Mouse (Mus musculus) macrophage (primary cell): ENCODE measurements around the gene Bcl2l10. TPM values are rescaled to one million over a fixed set of nuclear protein-coding genes. Genes with fewer than 3 reads are reported as not detected.
"Not testable (repeated sequence)": the region's sequence is repeated elsewhere in the genome, so short reads cannot be mapped to it uniquely, and the experiment has no call there.

Experiments
- H3K27ac ChIP-seq: fragments of 350-480 bp; formaldehyde crosslinking; 2 replicates; pipeline ENCODE4 v1.9.0; 2021
- H3K36me3 ChIP-seq: fragments of 350-480 bp; formaldehyde crosslinking; 2 replicates; pipeline ENCODE4 v1.9.0; 2021; ENCODE audit errors: inconsistent target
- H3K4me3 ChIP-seq: fragments of 350-480 bp; formaldehyde crosslinking; 2 replicates; pipeline ENCODE4 v1.9.0; 2021; ENCODE audit errors: inconsistent target
- H3K79me2 ChIP-seq: fragments of 350-480 bp; formaldehyde crosslinking; 2 replicates; pipeline ENCODE4 v1.9.0; 2021; ENCODE audit errors: inconsistent target
- WGBS: methylation state at CpG from one replicate; pipeline ENCODE4 v1.1.7; 2026; ENCODE audit warnings: inconsistent platforms; ENCODE audit not compliant: missing documents; 5-methylcytosine and 5-hydroxymethylcytosine counted together
- polyA plus RNA-seq: library from polyadenylated mRNA; stranded (reverse); fragments of 250-400 nt; gene quantifications from 3 replicates; pipeline ENCODE4 v1.2.4, GENCODE M21; 2018; ENCODE audit warnings: inconsistent platforms

Gene Bcl2l10
- polyA plus RNA-seq, 1 experiment from 2014 or later: not detected

DNA sequence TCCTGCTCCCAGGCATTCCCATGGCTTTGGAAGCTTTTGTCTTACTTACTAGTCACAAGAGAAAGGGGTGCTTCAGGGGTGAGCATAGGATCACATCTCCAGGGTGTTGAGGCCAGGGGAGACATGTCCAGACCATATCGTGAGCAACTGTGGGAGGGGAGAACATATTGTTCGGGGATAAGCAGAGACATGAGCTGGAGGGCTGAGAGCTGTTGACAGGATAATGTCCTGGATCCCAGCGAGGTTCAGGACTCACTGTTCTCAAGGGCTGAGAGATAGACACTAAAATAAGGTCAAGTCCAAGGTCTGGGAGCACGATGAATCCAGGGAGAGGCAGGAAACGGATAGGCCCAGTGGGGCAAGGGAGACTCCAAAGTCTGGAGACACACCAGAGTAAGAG, 15.4 kb downstream of the Bcl2l10 start:
- 92% methylated on average over 5 of the region's 5 CpGs for WGBS

DNA sequence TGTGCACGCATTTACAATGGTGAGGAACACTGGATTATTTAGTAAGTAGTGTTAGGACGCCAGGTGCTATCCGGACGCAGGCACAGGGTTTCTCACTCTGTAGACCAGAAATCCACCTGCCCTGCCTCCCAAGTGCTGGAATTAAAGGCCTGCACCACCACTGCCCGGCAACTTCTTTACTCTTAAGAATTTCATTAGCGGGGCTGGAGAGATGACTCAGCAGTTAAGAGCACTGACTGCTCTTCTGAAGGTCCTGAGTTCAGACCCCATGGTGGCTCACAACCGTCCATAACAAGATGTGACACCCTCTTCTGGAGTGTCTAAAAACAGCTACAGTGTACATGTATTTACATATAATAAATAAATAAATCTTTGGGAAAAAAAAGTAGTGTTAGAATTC, 16.1 kb downstream of the Bcl2l10 start:
- WGBS: 87% methylated on average over 7 of the region's 7 CpGs
- H3K4me3 ChIP-seq, H3K36me3 ChIP-seq, H3K79me2 ChIP-seq, H3K27ac ChIP-seq: not testable (repeated sequence)

More for the DNA sequence above, 15.4 kb downstream of the Bcl2l10 start:
- Histone ChIP-seq H3K36me3 (no peaks in the 10 kb centered on the region), H3K79me2 (no peaks in the 10 kb centered on the region), H3K27ac (no peak overlapping the region), H3K4me3 (no peak overlapping the region)

DNA sequence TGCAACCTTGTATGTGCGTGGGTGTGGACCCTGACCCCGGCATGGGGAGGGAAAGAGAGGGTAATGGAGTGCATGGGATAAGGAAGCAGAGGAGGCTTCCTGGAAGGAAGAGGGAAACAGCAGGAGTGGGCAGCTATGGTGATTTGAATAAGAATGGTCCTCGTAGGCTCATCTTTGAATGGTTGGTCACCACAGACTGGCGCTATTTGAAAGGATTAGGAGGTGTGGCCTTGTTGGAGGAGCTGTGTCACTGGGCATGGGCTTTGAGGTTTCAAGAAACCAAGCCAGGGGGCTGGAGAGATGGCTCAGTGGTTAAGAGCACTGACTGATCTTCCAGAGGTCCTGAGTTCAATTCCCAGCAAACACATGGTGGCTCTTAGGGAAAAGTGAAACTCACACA, 17.6 kb downstream of the Bcl2l10 start:
- Histone ChIP-seq H3K27ac (no peak overlapping the region), H3K36me3 (no peaks in the 10 kb centered on the region)
- whole genome bisulfite sequencing: 91% methylated on average over 4 of the region's 4 CpGs

DNA sequence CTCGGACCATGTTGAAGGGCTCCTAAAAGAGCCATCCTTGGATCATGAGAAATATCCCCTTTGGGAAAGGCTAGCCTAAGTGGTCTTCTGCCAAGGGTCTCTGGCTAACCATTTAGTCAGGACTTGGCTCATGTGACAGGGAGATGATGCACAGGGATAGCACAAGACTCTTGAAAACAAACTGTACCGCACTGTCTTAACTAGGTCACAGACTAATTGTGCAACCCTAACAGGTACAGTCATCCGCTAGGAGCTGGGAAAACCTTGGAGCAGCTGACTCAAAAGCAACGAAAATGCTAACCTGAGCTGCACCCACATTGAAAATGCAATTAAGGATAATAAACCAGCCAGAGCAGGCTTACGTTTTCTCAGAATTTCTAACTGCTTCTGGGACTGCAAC, 18.6 kb downstream of the Bcl2l10 start:
- Histone ChIP-seq H3K4me3 (no peak overlapping the region), H3K79me2 (no peaks in the 10 kb centered on the region), H3K27ac (no peak overlapping the region), H3K36me3 (no peaks in the 10 kb centered on the region)
- 88% methylated on average over 5 of the region's 5 CpGs for WGBS

More for the DNA sequence above, 17.6 kb downstream of the Bcl2l10 start:
- Histone ChIP-seq H3K79me2 (no peaks in the 10 kb centered on the region), H3K4me3 (no peak overlapping the region)

DNA sequence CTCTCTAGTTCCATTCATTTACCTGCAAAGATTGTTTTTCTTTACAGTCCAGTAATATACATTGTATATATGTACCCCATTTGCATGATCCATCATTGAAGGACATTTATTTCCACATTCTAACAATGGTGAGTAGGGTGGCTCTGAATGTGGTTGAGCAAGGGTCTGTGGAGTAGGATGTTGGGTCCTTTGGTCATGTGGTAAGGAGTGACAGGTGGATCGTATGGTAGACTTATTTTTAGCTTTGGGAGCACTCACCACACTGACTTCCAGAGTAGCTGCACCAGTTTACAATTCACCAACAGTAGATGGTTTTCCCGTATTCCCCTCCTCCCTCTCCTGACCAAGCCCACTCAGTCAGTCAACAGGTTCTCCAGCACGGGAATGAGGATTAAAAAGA, 21.2 kb downstream of the Bcl2l10 start:
- 63% methylated on average over 2 of the region's 3 CpGs for WGBS
- peak overlapping the region; percentile 54 for H3K27ac ChIP-seq
- H3K79me2 ChIP-seq: no peaks in the 10 kb centered on the region
- H3K36me3 ChIP-seq: no peaks in the 10 kb centered on the region
- H3K4me3 ChIP-seq: no peak overlapping the region

DNA sequence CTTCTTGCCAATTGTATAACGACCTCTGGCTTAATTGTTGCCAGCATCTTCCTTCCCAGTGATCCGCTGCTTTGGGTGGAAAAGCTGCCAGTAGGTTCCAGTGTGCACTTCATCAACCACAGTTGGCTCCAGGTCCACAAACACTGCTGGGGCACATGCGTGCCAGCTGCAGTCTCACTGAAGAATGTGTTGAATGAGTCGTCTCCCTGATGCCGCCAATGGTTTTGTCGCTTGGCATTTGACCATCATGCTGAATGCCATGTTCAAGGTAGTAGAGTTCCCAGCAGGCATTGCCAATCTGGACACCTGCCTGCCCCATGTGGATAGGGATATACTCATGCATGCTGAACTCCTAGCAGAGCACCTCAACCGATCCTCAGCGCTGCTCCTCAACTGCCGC, 28.0 kb downstream of the Bcl2l10 start:
- Histone ChIP-seq H3K36me3 (no peaks in the 10 kb centered on the region), H3K4me3 (no peak overlapping the region), H3K27ac (no peak overlapping the region), H3K79me2 (no peaks in the 10 kb centered on the region)
- WGBS: 92% methylated on average over 9 of the region's 9 CpGs

DNA sequence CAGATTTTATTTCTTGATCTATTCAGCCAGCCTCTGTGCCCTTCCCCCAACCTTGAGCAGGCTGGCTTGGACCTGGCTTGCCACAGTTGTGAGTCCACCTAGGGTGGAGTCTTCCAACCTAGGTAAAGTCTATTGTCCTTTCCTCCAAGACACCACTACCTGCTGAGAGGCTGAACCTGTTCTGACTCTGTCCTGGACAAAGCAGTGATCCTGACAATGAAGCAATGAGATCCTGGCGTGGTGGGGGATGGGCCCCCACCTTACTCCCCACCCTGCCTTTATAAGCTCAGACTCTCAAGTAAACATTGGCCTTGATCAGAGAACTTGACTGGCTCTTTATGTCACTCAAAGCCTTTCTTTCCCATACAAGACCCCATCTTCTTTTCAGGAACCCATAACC, 28.9 kb downstream of the Bcl2l10 start:
- 100% methylated on average over 1 of the region's 1 CpGs for WGBS
- Histone ChIP-seq H3K79me2 (no peaks in the 10 kb centered on the region), H3K27ac (no peak overlapping the region), H3K4me3 (no peak overlapping the region), H3K36me3 (no peaks in the 10 kb centered on the region)

DNA sequence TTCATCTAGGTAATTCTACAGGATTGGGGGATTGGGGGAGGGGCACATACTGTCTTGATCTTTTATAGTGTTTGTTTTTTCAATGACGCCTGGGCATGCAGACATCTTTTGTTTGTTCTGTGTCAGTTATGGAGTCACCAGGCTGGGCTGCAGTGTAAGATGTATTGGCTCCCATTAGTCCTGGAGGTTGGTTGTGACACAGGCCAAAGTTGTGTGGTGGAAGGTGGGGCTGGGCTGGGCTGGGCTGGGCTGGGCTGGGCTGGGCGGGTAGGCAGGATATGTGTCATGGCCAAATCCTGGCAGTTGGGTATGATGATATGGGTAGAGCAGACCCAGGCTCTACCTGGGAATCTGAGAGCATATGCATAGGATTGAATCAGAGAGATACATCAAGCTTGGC, 31.2 kb downstream of the Bcl2l10 start:
- Histone ChIP-seq H3K27ac (no peak overlapping the region), H3K36me3 (no peaks in the 10 kb centered on the region), H3K4me3 (no peak overlapping the region), H3K79me2 (no peaks in the 10 kb centered on the region)
- 87% methylated on average over 2 of the region's 2 CpGs for WGBS

DNA sequence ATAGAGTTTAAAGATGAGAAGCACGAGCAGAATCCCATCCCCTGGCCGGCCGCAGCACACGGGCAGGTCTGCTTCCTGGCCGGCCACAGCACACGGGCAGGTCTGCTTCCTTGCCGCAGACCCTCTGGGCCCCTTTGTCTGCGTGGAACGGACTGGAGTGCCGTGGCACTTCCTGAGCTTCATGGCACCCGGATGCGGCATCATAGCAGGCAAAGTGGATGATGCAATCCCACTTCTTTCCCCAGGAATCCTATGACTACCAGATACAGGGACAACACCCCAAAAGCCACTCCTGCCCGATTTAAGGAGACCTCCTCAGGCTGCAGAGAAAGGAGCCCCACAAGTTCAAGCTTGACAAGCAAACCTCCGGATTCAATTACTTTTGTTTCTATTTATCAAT, 35.3 kb downstream of the Bcl2l10 start:
- no peak overlapping the region for H3K4me3 ChIP-seq
- 93% methylated on average over 14 of the region's 14 CpGs for WGBS
- no peaks in the 10 kb centered on the region for H3K79me2 ChIP-seq
- peaks cover 17% of the 10 kb centered on the region for H3K36me3 ChIP-seq
- H3K27ac ChIP-seq: no peak overlapping the region

DNA sequence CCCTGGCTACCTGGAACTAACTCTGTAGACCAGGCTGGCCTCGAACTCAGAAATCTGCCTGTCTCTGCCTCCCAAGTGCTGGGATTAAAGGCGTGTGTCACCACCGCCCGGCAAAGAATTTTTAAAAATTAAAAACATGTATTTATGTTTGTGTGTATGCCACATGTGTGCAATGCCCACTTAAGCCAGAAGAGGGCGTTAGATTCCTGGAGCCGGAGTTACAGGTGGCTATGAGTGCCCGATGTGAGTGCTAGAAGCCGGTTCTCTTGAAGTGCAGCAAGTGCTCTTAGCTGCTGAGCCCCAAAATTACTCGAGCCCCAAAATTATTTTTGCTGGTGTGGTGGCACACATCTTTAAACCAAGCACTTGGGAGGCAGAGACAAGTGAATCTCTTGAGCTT, 36.2 kb downstream of the Bcl2l10 start:
- Histone ChIP-seq H3K36me3 (peaks cover 23% of the 10 kb centered on the region), H3K79me2 (no peaks in the 10 kb centered on the region), H3K27ac (no peak overlapping the region), H3K4me3 (no peak overlapping the region)
- 94% methylated on average over 9 of the region's 9 CpGs for WGBS

DNA sequence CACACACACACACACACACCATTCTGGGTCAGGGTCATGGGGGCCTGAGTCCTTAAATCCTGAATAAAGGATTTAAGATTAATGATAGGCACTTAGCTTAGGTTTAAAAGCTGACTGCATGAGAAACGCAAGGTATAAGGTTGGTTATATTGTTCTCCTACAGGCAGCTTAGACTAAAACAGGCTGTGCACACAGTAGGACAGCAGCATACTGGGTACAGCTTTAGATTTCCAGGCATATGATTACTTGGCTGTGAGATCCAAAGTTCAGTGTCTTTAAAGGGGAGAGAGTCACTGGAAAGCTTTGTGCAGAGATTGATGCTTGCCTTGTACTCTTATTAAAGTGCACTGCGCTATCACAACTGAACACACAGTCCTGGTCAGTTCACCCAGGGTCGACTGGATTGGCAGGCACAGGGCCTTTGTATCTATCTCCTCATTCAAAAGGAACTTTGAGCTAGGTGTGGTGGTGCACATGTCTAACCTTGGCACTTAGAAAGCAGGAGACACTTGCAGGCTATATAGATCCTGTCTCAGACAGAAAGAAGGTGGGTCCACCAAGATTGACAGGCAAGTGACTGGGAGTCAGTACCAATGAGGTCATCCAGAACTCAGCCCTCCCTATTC, 36.9 kb downstream of the Bcl2l10 start:
- WGBS: 88% methylated on average over 3 of the region's 3 CpGs
- Histone ChIP-seq H3K79me2 (no peaks in the 10 kb centered on the region), H3K36me3 (peaks cover 29% of the 10 kb centered on the region), H3K27ac (no peak overlapping the region), H3K4me3 (no peak overlapping the region)

DNA sequence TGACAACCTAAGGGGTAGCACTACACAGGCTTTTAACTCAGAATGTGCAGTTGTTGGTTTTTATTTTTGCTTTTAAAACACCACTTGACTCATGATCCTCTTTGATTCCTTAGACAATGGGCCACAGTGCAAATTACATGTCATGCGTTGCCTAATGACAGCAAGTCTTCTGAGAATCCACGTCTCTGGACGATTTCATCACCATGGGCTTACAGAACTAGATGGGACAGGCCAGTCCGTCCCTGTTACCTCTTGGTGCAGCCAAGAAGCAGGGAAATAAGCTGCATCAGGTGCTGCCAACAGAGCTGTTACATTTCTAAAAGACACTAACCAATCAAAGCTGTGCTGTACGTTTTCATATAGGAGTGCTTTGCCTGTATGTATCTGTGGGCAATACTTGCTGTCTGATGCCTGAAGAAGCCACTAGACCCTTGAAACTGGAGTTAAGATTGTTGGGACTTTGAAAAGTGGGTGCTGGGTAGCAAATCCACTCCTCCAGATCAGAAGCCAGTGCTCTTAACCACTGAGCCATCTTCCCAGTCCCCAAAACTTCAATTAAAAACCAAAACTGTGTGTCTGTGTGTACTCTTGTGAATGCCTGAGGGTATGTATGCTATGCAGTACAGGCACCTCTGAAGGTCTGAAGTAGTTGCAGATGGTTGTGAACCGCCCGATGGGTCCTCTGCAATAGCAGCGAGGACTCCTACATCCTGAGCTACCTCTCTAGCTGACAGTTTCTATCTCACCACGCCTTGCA, 37.8 kb downstream of the Bcl2l10 start:
- H3K79me2 ChIP-seq: no peaks in the 10 kb centered on the region; the same call in 1 of the 2 replicates
- peaks cover 39% of the 10 kb centered on the region for H3K36me3 ChIP-seq
- WGBS: 84% methylated on average over 9 of the region's 9 CpGs
- no peak overlapping the region for H3K27ac ChIP-seq
- no peak overlapping the region for H3K4me3 ChIP-seq

DNA sequence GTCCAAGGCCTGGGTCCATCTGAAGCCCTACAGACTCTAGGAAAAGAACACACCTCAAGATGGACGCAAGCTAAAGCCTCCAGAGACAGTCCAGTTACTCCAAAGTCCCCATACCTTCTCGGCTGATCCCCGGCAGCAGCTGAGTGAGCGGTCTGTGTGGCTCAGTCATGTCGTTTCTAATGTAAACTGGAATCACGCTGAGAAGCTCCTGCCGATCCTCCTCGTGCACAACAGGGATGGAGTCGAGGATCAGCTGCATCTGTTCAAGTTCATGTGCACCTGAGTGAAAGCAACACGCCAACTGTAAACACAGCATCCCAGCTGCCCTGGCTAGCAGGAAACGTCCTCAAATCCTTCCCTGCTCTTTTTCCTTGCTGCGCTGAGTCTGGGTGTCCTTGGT, 45.7 kb downstream of the Bcl2l10 start:
- no peak overlapping the region for H3K4me3 ChIP-seq
- H3K27ac ChIP-seq: no peak overlapping the region
- WGBS: 97% methylated on average over 12 of the region's 12 CpGs
- H3K36me3 ChIP-seq: peaks cover 95% of the 10 kb centered on the region
- peaks cover 77% of the 10 kb centered on the region for H3K79me2 ChIP-seq

DNA sequence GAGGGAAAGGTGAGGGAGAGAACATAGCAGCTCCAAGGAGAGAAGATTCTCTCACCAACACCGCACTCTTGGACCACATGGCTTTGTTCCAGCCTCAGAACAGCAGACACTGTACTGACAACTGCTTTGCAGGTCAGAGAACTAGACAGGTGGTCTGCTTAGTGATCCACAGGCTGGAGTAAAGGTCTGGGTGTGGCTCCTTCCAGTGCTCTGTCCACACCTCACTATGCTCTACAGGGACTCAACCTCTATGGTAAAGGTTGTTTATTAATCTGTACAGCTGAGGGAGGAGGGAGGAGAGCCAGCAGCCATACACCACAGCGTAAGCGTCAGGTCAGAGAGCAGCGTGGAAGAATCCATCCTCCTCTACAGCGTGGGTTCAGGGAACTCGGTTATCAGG, 48.4 kb downstream of the Bcl2l10 start:
- Histone ChIP-seq H3K4me3 (no peak overlapping the region), H3K36me3 (peaks cover 78% of the 10 kb centered on the region), H3K79me2 (peaks cover 100% of the 10 kb centered on the region), H3K27ac (no peak overlapping the region)
- 95% methylated on average over 6 of the region's 6 CpGs for WGBS

DNA sequence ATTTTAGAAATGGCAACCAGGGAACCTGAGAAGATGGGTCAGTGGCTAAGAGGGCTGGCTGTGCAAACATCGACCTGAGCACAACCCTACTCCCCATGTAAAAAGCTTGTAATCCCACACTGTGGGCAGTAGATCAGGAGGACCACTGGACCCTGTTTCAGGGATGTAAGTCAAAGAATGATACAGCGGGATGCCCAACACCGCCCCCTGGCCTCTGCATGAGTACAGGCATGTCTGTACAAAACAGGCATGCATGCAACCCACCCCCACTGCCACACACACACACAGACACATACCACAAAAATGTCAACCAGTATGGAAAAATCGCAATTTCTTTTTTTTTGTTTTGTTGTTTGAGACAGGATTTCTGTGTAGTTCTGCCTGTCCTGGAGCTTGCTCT, 51.5 kb downstream of the Bcl2l10 start:
- 93% methylated on average over 4 of the region's 4 CpGs for WGBS
- Histone ChIP-seq H3K27ac (no peak overlapping the region), H3K79me2 (peaks cover 100% of the 10 kb centered on the region), H3K4me3 (no peak overlapping the region), H3K36me3 (peaks cover 48% of the 10 kb centered on the region)
